Mouse (Mus musculus) spleen, embryonic (tissue): Measurements from ENCODE around the gene Prkcd.
"Not testable (repeated sequence)": the region's sequence is repeated elsewhere in the genome, so short reads cannot be mapped to it uniquely, and the experiment has no call there.

Experiments
- CTCF ChIA-PET: fragments of 350-600 bp; sonication (Branson Sonifier 250); formaldehyde crosslinking; loops from one replicate; lab custom pipeline; 2022; lab: Charles Lee

The Prkcd gene

DNA sequence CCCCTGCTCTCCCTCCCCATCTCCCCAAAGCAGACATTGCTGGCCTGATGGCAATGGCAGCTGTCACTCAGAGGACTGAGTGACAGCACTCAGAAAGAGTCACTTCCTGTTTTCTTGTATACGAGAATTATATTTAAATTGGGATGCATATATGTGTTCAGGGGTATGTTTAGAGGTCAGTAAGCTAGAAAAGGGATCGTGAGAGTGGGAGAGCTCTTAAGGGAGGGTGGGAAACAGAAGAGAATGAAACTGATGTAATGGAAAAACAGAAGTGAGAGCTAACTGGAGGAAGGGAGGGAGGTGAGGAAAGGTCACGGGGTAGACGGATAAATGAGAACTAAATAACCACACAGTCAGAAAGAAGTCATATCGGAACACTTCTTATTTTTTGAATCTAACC lies 46.8 kb downstream of the Prkcd start:
- CTCF ChIA-PET: interaction anchor here (0.5 to 1.0 kb wide), 3 partner anchors 14 to 618 kb away, joined by 3 to 9 read pairs (median 3); no protein-coding TSS in a partner anchor

- CTCF ChIA-PET: not testable (repeated sequence)
These were observed 48.5 kb downstream of the Prkcd start for GRCm38 (mm10) chr14:30577303-30578062.

GRCm38 (mm10) chr14:30576260-30576659 lies 49.8 kb downstream of the Prkcd start:
- CTCF ChIA-PET: no interaction called here

DNA sequence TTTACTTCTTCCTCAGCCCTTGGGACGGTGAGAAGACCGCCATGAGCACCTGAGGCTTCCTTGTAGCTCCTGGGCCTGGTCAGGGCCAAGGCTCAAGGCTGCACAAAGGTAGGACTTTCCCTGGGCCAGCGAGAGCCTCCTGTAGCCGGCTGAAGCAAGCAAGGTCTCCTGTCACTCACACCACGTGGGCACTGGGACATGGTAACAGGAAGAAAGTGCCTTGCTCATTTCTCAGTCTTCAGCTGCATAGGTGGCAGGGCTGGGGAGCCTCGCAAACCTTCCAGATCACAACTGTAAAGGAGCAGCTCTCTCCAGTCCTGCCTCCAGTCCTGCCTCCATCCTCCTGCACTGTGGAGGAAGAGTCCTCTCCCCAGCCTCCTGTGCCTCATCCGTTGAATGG lies 50.2 kb downstream of the Prkcd start:
- CTCF ChIA-PET: no interaction called here

- CTCF ChIA-PET: interaction anchor here (0.5 kb wide), 2 partner anchors 22 to 150 kb away, joined by 4 read pairs; no protein-coding TSS in a partner anchor
These were observed 51.9 kb downstream of the Prkcd start for GRCm38 (mm10) chr14:30573983-30574584.

DNA sequence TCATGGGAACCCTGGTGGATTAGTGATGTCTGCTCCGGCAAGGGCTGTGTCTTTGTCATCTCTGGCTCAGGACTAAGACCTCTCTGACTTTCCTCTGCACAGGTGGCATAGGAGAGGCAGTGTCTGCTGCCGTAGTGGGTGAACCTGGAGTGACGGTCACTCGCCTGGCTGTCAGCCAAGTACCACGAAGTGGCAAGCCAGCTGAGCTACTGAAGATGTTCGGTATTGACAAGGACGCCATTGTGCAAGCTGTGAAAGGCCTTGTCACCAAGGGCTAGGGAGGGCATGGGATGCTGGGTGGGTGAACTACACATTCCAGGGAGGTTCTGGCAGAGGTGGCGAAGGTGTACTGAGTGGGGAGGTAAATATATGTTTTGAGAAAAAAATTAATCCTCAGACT lies 52.8 kb downstream of the Prkcd start:
- CTCF ChIA-PET: no interaction called here

DNA sequence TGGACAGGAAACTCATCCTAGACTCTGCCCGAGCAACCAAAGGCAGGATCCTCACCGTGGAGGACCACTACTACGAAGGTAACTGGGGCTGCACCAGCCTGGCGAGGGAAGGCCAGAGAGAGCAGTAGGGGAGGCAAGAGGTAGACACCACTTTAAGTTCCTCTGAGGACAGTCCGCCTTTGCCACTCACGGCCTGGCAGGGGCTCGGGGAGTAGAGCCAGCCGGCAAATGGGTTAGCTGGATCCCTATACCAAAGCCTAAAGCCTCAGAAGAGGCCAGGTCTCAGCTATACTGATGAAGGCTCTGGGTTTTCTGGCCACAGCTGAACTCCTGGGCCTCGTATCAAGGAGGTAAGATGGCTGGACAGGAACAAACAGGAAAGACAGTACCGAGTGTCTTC lies 53.8 kb downstream of the Prkcd start:
- CTCF ChIA-PET: no interaction called here

- CTCF ChIA-PET: no interaction called here
These were observed 55.7 kb downstream of the Prkcd start for GRCm38 (mm10) chr14:30570303-30570702.

DNA sequence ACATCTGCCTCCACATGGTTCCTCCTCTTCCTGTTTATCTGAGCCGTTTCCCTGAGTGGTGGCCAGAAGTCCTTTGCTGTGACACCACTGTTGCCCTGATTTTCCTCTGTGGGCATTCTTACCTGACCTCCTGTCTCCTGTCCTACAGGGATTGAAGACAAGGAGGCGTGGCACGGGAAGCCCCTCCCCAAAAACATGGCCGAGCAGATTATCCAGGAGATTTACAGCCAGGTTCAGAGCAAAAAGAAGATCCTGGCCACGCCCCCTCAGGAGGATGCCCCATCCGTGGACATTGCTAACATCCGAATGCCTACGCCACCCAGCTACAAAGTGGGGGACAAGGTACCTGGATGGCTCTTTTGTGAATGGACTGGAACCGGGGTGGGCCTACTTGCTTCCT lies 58.0 kb downstream of the Prkcd start:
- CTCF ChIA-PET: no interaction called here

GRCm38 (mm10) chr14:30566317-30566716 lies 59.7 kb downstream of the Prkcd start:
- CTCF ChIA-PET: no interaction called here

GRCm38 (mm10) chr14:30564451-30564850 lies 61.6 kb downstream of the Prkcd start:
- CTCF ChIA-PET: no interaction called here

DNA sequence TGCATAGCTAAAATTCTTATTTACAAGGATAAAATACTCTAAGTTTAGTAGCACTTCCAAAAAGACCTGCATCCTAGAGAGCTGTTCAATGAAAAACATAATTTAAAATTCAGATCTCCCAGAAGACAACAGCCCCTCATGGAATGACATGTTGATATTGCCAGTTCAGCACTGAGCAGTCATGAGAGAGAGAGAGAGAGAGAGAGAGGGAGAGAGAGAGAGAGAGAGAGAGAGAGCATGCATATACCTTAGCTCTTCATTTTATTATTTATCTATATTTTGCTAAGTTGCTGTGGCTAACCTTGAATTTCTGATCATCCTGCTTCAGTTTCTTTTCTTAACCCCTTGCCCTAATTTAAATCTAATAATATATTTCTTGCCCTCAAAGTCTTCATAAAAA lies 63.7 kb downstream of the Prkcd start:
- CTCF ChIA-PET: no interaction called here

GRCm38 (mm10) chr14:30561470-30562187 lies 64.4 kb downstream of the Prkcd start:
- CTCF ChIA-PET: no interaction called here

DNA sequence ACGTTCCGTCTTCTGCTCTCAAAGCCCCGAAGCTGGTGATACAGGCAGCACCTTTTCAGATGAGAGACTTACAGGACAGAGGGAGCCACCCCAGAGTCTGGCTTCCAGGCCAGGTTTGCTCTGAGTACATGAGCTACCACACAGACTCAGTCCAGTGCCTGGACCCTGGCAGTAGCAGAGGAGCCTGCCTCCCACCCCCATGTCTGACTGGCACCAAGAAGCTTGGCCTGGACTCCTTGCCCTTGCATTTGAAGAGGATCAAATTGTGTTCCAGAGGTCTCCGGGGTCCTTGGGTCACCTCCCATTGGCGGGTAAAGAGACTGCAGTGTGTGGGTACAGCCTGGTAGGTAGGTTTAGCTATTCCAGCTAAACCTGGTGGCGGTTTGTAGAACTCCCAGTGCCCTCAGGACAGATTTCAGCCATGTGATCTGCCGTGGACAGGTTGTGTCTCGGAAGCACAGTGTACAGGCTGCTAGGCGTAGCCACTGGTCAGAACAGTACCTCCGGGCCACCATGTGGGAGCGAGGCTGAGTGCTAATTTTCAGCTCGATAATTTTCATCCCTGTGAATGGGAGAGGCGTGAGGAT lies 65.1 kb downstream of the Prkcd start:
- CTCF ChIA-PET: no interaction called here

DNA sequence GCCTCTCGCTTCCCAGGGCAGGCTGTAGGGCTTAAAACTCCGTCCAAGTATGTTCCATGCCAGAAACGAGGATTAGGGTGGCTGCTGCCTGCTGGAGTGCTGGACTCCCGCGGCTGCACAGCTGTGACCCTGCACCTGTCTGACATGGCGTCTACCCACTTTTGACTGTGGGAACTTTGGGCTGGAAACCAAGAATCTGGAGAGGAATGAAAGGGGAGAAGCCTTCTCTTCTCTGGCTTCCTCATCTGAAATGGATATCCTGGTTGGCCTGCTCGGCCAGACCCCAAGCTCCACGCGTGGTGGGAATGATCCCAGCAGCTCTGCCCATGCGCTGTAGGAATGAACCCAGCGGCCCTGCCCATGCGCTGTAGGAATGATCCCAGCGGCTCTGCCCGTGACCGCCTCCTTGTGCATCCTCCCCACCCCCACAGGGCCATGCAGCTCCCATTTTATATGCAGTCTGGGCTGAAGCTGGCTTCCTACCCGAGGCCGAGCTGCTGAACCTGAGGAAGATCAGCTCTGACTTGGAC lies 66.6 kb downstream of the Prkcd start:
- CTCF ChIA-PET: no interaction called here

DNA sequence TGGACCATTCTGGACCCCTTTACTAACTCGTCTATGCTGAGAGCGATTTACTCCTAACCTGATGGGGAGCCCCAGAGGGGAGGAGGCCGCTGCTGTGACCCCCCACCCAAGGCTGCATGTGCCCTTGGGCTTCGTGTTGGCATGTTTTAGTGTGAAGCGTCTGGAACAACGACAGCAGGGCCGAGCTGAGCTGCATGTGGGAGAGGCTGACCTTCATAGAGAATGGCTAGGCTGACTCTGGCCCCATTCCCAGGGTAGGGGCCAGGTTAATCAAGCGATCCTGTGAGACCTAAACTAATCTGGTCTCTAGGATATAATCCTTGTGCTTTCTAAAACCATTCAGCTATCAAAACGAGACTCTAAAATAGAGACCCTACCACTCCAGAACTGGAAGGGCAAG lies 68.3 kb downstream of the Prkcd start:
- CTCF ChIA-PET: no interaction called here

DNA sequence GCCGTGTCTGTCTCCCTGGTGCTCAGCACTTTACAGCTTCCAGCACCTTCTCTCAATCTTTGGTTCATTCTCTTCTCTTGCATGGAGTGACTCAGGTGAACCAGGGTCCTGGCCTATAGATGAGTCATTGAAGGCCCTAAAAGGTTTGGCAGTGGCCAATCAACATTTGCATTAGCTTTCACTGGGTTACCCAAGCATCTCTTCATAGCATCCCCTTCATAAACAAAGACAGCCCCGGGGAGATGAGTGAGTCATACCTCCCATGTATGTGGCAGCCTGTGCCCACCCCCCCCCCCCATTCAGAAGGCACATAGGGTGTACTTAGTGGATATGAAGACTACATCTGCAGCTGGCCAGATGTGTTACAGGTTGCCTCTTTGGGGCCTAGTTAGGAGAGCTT lies 69.4 kb downstream of the Prkcd start:
- CTCF ChIA-PET: no interaction called here

GRCm38 (mm10) chr14:30553185-30553584 lies 72.8 kb downstream of the Prkcd start:
- CTCF ChIA-PET: no interaction called here

DNA sequence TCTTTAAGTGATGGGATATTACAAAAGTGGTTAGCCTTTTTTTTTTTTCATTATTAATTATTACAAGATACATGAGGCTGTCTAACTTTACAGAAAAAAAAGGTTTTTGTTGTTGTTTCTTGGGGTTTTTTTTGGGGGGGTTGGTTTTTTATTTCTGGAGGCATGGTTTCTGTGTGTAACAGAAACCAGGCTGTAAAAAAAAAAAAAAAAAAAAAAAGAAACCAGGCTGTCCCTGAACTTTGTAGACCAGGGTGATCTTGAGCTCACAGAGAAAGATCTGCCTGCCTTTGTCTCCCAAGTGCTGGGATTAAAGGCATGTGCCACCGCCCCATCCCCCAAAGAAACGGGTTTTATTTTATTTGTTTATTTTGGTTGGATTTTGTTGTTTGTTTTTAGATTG lies 74.0 kb downstream of the Prkcd start:
- CTCF ChIA-PET: no interaction called here

DNA sequence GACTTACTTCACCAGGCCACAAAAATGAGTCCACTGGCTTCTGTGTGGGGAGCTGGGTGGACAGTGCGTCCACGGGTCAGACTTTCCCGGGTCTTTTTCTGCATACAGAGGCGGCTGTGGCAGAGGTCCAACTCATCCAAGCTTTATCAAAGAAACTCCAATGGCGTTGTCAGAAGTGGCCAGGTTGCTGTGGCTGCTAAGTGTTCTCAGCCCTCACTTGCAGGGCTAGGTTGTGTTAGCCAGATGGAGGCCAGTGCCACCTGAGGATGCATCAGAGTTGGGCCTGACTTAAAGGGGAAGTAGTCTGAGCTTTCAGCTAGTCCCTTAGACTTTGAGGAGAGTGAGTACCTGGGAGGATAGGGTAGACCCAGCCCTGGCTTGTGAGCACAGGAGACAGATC lies 74.5 kb downstream of the Prkcd start:
- CTCF ChIA-PET: no interaction called here

DNA sequence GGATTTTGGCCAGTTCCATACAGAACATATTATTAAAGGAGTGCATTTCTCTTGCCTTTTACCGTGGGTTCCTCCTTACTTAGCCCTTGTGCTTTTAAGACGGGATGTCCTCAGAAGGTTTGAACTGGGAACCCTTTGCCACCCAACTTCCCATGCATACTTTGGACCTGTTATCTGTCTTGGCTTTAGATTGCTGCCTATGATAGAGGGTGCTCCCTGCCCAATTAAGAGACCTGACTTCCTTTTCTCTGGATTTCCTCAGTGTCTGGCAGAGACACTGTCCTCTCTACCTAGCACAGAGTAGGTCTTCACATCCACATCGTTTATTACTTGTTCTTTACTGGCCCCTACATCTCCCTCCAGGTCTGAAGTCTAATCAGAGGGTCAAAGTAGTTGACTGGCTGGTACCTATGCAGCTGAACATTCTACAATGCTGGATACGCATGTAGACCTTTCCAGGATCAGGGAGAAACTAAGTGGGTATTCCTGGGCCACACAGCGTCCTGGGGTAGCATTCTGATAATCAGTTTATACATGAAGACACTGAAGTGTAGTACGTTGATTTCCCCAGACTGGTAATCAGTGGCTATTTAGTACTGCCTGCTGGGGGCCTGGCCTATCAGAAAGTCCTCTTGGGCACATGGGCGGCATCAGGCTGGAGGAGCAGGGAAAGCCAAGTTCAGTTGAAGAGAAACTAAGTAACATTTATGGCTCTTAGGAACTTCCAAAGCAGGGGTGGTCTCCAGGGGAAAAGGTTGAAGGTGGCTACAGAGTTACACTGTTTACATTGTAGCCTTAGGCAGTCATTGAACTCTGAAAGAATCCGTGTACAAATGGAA lies 75.6 kb downstream of the Prkcd start:
- CTCF ChIA-PET: no interaction called here
